Mouse (Mus musculus): ENCODE results near the gene R3hdm1.

R3hdm1 gene

DNA sequence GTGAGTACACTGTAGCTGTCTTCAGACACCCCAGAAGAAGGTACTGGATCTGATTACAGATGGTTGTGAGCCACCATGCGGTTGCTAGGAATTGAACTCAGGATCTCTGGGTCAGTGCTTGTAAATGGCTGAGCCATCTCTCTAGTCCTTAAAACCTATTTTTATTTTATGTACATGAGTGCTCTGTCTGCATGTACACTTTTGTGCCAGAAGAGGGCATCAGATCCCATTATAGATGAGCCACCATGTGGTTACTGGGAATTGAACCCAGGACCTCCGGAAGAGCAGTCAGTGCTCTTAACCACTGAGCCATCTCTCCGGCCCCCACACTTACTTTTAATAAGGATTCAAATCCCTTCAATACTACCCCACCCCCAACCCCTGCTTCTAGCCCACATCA is 179.8 kb downstream of the R3hdm1 start:
- DNase-seq (ENCODE audit: extremely low spot score, low spot score): no peak

DNA sequence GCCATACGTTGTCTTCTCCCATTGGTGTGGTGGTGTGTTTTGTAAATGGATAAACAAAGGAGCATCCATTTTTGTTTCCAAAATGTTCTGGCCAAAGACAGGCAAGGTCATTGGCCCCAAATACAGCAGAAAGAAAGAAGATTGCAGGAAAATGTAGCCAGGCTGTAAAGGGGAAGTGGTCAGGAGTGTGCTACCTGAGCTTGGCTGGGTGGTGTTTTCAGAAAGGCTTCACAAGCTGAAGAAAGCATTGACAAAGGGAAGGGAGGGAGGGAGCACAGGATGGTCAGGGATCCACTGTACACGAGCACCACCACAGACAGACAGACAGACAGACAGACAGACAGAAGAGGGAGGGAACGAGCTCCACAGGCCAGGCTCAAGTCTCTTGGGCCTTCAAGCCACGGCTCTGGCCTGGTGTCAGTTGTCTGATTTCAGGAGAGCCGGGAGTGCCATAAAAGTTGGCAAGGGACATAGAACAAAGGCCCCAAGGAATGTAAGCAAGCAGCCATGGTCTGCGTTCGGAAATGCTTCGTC is 181.1 kb downstream of the R3hdm1 start:
- DNase-seq (ENCODE audit: extremely low spot score, low spot score): no peak

GRCm38 (mm10) chr1:128285136-128285535 is 182.0 kb downstream of the R3hdm1 start:
- no peak for DNase-seq (ENCODE audit: extremely low spot score, low spot score)
